Mouse (Mus musculus) lung, embryonic 14.5 days (tissue): ENCODE data around the gene Cacna1c. TPM values are rescaled to one million over a fixed set of nuclear protein-coding genes. Genes with fewer than 3 reads are reported as not detected.

Experiments used
- ATAC-seq: fragments of 200-750 bp; cut with Nextera tagmentation; 2 replicates; pipeline ENCODE4 v1.8.0; 2017; ENCODE audit warnings: mild to moderate bottlenecking, moderate TSS enrichment, moderate library complexity; ENCODE audit not compliant: insufficient read depth
- DNase-seq: peaks from one replicate; pipeline ENCODE4 v3.0.0-alpha.2; 2015
- H3K27ac ChIP-seq: fragments of 300-500 bp; sonication (generic); 2 replicates; pipeline ENCODE4 v1.5.1; 2014; ENCODE audit warnings: low read depth, mild to moderate bottlenecking, moderate library complexity
- H3K27me3 ChIP-seq: fragments of 300-500 bp; sonication (generic); 2 replicates; pipeline ENCODE4 v1.6.1; 2014; ENCODE audit warnings: low read length, control low read depth; ENCODE audit not compliant: insufficient read depth
- H3K36me3 ChIP-seq: fragments of 300-500 bp; sonication (generic); 2 replicates; pipeline ENCODE4 v1.6.1; 2014; ENCODE audit warnings: control low read depth; ENCODE audit not compliant: insufficient read depth
- H3K4me1 ChIP-seq: fragments of 300-500 bp; sonication (generic); 2 replicates; pipeline ENCODE4 v1.6.1; 2014; ENCODE audit warnings: antibody characterized with exemption, control low read depth; ENCODE audit not compliant: insufficient read depth
- H3K4me2 ChIP-seq: fragments of 300-500 bp; sonication (generic); 2 replicates; pipeline ENCODE4 v1.6.1; 2014; ENCODE audit warnings: mild to moderate bottlenecking
- H3K4me3 ChIP-seq: fragments of 300-500 bp; sonication (generic); 2 replicates; pipeline ENCODE4 v1.5.1; 2014; ENCODE audit warnings: low read depth, low read length
- H3K9ac ChIP-seq: fragments of 300-500 bp; sonication (generic); 2 replicates; pipeline ENCODE4 v1.6.1; 2014
- H3K9me3 ChIP-seq: fragments of 300-500 bp; sonication (generic); 2 replicates; pipeline ENCODE4 v1.6.1; 2016; ENCODE audit warnings: low read depth, low read length, control low read depth
- CTCF ChIP-seq: IDR thresholded peaks from 2 replicates; pipeline ENCODE4 v1.5.1; 2016; ENCODE audit warnings: antibody characterized with exemption, low read depth
- WGBS: fragments of 180-500 bp; shearing (Covaris S2); extraction: QIAGEN DNeasy Blood & Tissue Kit; methylation state at CpG from one replicate; pipeline ENCODE4 v1.1.7; 2014; 5-methylcytosine and 5-hydroxymethylcytosine counted together
- polyA plus RNA-seq: library from polyadenylated mRNA; unstranded; fragments of >200 nt; fragmentation: Nextera tagmentation; extraction: Ambion mirVana; gene quantifications from 2 replicates; pipeline ENCODE4 v1.2.1, GENCODE M21; 2014

Gene Cacna1c
- polyA plus RNA-seq, 1 experiment from 2014 or later: 10.6 TPM

DNA sequence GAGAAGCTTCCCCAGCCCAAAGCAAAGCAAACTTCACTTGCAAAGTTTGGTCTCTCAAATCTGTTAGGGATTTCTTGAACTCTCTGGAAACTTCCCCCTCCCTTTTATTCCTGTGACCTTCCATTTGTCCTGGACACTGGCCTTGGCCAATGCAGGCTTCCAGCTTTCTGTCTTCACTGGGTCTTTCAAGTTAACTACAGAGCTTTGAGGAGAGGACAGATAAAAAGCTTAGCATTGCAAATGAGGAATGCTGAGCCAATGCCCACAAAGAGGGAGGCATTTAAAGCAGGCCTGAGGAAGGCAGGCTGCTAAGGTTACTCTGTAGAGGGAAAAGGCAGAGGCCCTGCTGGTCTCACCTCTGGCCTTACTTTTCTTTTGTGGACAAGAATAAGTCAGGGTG is 400.5 kb downstream of the Cacna1c start:
- no peak for TF ChIP-seq CTCF
- Histone ChIP-seq H3K4me2 (no peak overlapping the region), H3K27me3 (no peaks in the 10 kb centered on the region), H3K9ac (no peak overlapping the region), H3K4me3 (no peak overlapping the region), H3K4me1 (peaks cover 12% of the 10 kb centered on the region), H3K36me3 (no peaks in the 10 kb centered on the region), H3K9me3 (no peaks in the 10 kb centered on the region), H3K27ac (no peak overlapping the region)
- DNase-seq (no peak), ATAC-seq (no peak)

DNA sequence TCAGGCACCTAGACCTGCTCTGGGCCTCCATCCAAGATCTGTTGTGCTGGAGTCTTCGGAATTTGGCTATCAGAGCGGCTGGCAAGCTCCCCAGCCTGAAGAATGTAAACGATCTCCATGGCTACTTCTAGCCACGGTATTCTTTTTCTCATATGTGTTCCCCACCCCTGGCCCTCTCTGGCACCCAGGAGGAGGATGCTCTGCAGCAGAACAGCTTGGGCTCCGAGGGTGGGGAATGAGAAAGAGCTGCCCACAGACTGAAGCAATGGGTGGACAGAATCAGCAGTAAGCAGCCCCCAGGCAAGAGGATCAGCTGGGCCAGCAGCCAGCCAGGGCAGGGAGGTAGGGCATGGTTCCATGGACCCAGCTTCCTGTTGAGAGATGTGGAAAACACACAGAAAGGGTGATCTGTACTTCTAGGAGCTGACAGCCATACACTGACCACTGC is 404.3 kb downstream of the Cacna1c start:
- WGBS: 9% methylated on average over 5 of the region's 5 CpGs
- Histone ChIP-seq H3K4me3 (no peak overlapping the region), H3K9me3 (no peaks in the 10 kb centered on the region), H3K4me1 (peaks cover 11% of the 10 kb centered on the region), H3K4me2 (peak overlapping the region; percentile 16; the same call in 1 of the 2 replicates), H3K27me3 (no peaks in the 10 kb centered on the region), H3K27ac (peak overlapping the region; percentile 26), H3K9ac (no peak overlapping the region), H3K36me3 (no peaks in the 10 kb centered on the region)
- DNase-seq (peak; percentile 83), ATAC-seq (peak; percentile 75)
- TF ChIP-seq CTCF: no peak

DNA sequence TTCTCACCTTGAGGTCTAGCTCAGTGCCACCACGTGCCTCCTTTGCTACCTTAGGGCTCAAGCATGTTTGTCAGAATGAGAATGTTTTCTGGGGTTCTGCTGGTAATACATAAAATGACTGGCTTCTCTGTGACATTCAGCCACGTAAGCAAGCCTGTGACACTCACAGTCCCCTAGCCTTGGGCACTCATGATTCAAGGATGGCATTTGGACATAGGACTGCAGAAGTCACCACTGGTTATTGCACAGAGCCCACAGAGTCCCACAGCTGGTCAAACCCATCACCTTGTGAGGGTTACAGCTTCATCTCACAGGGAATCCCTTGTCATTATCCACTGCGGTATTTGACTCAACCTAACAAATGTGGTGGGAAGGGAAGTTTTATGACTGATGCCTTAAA is 408.3 kb downstream of the Cacna1c start:
- Histone ChIP-seq H3K4me1 (peaks cover 11% of the 10 kb centered on the region), H3K36me3 (no peaks in the 10 kb centered on the region), H3K9me3 (no peaks in the 10 kb centered on the region), H3K27me3 (no peaks in the 10 kb centered on the region), H3K9ac (no peak overlapping the region), H3K4me3 (no peak overlapping the region), H3K4me2 (no peak overlapping the region), H3K27ac (no peak overlapping the region)
- 79% methylated on average over 3 of the region's 3 CpGs for WGBS
- DNase-seq: no peak
- TF ChIP-seq CTCF: no peak
- no peak for ATAC-seq

DNA sequence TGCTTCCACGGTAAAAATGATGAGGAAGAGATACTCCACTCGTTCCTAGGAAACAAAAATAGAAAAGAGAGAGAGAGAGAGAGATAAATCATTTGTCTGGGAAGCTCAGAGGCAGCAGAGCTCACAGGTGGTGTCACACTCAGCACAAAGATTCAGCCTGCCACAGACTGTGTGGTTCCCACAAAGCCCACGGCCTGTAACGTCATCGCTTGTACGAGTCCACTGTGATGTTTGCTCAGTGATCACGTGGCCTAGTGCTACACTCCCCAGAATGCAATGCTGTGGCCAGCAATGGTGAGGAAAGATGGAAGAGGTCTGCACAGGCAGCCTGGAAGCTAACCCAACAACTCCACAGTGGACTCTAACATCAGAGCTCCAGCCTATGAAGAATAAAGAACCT is 415.9 kb downstream of the Cacna1c start:
- no peak for ATAC-seq
- Histone ChIP-seq H3K9me3 (no peaks in the 10 kb centered on the region), H3K9ac (no peak overlapping the region), H3K27ac (no peak overlapping the region), H3K4me2 (no peak overlapping the region), H3K27me3 (no peaks in the 10 kb centered on the region), H3K4me3 (no peak overlapping the region), H3K36me3 (no peaks in the 10 kb centered on the region), H3K4me1 (no peaks in the 10 kb centered on the region)
- no peak for TF ChIP-seq CTCF
- 68% methylated on average over 7 of the region's 7 CpGs for WGBS
- DNase-seq: no peak

DNA sequence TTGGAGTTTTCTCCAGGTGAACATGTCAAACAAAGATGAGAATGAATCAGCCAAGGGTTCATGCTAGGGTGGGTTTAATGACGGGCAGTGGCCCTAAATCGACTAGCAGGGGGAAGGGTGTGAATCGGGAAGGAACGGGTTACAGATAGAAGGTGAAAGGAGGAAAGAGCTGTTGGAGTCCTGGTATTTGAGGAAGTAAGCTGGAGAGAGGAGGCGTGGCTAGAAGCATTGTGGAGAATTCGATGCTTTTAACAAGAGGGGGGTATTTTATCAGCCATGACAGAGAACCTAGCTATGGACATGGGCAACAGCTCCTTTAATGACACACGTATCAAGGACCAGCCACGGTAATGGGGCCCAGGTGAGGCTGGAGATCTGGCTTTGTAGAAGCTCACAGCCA is 417.0 kb downstream of the Cacna1c start:
- WGBS: 74% methylated on average over 8 of the region's 8 CpGs
- Histone ChIP-seq H3K9ac (no peak overlapping the region), H3K9me3 (no peaks in the 10 kb centered on the region), H3K4me1 (no peaks in the 10 kb centered on the region), H3K4me3 (no peak overlapping the region), H3K27me3 (no peaks in the 10 kb centered on the region), H3K36me3 (no peaks in the 10 kb centered on the region; the same call in 1 of the 2 replicates), H3K4me2 (no peak overlapping the region), H3K27ac (no peak overlapping the region)
- ATAC-seq: no peak
- DNase-seq: no peak
- TF ChIP-seq CTCF: no peak

DNA sequence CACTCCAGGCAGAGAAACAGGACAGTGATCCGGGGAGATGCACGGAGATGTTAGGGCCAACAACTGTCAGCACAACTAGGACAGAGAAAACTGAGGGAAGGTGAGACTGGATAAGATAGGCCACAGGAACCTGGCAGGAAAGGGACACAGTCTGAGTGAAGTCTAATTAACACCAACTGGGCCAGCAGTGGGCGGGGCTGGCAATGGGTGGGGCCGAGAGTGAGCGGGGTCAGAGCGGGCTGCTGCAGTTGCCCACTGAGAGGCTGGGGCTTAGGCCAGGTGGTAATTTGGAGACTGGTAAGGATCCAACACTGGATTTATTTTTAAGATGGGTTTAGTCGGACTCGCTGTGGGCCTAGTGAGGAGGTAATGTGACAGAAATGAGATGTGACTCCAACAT is 418.8 kb downstream of the Cacna1c start:
- H3K9me3 ChIP-seq: no peaks in the 10 kb centered on the region
- no peaks in the 10 kb centered on the region for H3K27me3 ChIP-seq
- H3K4me1 ChIP-seq: no peaks in the 10 kb centered on the region
- no peak overlapping the region for H3K4me2 ChIP-seq
- H3K9ac ChIP-seq: no peak overlapping the region
- DNase-seq (no peak), ATAC-seq (no peak)
- no peak overlapping the region for H3K27ac ChIP-seq
- 65% methylated on average over 8 of the region's 8 CpGs for WGBS
- H3K36me3 ChIP-seq: no peaks in the 10 kb centered on the region; the same call in 1 of the 2 replicates
- no peak overlapping the region for H3K4me3 ChIP-seq
- no peak for TF ChIP-seq CTCF

DNA sequence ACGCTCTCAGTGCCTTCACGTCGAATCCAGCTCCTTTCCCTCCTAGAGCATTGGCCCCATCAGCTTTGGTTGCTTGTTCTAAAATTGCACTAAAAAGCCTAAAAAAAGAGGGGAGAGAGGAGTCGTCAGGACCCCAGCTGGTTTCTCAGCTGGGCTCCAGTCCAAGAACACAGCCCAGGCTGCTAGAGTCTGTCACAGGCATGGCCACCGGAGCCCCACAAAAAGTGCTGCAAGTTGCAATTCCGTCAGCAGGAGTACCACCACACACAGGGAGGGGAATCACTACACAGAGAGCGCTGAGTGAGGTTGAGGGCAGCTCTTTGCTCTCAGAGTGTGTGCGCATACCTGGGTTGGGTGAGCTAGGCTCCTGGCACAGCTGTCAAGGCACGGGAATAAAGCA is 419.8 kb downstream of the Cacna1c start:
- no peak for TF ChIP-seq CTCF
- no peak overlapping the region for H3K4me3 ChIP-seq
- H3K9me3 ChIP-seq: no peaks in the 10 kb centered on the region
- no peak overlapping the region for H3K9ac ChIP-seq
- no peaks in the 10 kb centered on the region; the same call in 1 of the 2 replicates for H3K36me3 ChIP-seq
- H3K4me1 ChIP-seq: no peaks in the 10 kb centered on the region
- H3K27me3 ChIP-seq: no peaks in the 10 kb centered on the region
- no peak overlapping the region for H3K27ac ChIP-seq
- no peak overlapping the region for H3K4me2 ChIP-seq
- 63% methylated on average over 9 of the region's 9 CpGs for WGBS
- ATAC-seq (peak; percentile 74; the same call in 1 of the 2 replicates), DNase-seq (peak; percentile 71)

DNA sequence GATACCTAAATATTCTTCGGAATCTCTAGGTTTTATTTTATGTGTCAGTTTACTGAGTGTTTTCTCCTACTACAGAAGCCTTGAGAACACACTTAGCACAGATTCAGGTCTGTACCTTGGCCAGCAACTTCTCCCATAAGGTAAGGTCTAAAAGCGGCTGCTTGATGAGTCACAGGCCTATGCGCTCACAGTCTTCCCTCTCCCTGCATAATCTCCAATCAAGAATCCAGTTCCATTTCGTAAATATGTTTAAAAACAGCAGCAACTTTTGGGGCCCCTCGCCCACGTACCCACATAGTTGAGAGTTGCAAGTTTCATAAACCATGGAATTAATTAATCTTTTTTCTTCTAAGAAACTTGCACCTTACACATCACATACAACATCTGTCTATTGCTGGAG is 423.6 kb downstream of the Cacna1c start:
- no peak overlapping the region for H3K4me2 ChIP-seq
- H3K27me3 ChIP-seq: no peaks in the 10 kb centered on the region
- H3K36me3 ChIP-seq: no peaks in the 10 kb centered on the region; the same call in 1 of the 2 replicates
- no peak for TF ChIP-seq CTCF
- ATAC-seq (no peak), DNase-seq (no peak)
- H3K4me3 ChIP-seq: no peak overlapping the region
- WGBS: 88% methylated on average over 6 of the region's 6 CpGs
- no peaks in the 10 kb centered on the region for H3K4me1 ChIP-seq
- no peak overlapping the region for H3K9ac ChIP-seq
- H3K9me3 ChIP-seq: no peaks in the 10 kb centered on the region
- H3K27ac ChIP-seq: no peak overlapping the region
